Mouse (Mus musculus) frontal cortex, adult 2 months (tissue): ENCODE measurements around the gene Ptcd1. TPM values are rescaled to one million over a fixed set of nuclear protein-coding genes. Genes with fewer than 3 reads are reported as not detected.
"Not testable (repeated sequence)": the region's sequence is repeated elsewhere in the genome, so short reads cannot be mapped to it uniquely, and the experiment has no call there.

Source experiments
- DNase-seq, 2 experiments: peaks; one replicate each; pipeline ENCODE4 v3.0.0; 2022; ENCODE audit warnings: low spot score in 1 of 2; ENCODE audit errors: extremely low spot score in 1 of 2
- polyA plus RNA-seq: library from polyadenylated mRNA; depleted of rRNA; stranded (reverse); fragments of >200 nt; gene quantifications from 2 replicates; pipeline ENCODE4 v1.2.3, GENCODE M21; 2012

Gene Ptcd1
- polyA plus RNA-seq, 1 experiment, result 19.3 TPM

DNA sequence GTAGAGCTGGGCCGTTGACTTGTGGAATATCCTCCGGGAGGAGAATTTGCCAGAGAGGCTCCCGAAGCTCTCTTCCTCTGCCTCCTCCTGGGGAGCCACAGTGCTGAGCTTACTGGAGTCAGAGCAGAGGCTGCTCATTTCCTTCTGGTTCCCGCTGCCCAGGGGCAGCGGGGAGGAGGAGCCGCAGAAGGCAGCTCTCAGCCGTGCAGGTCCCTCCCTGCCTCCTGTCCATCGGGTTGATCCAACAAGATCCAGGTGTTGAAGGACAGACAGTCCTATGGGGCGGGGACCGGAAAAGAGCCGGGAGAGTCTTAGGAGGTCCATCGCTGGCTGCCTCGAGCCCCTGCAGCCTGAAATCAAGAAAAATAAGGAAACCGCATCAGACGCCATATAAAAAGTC lies 1.7 kb downstream of the Ptcd1 start:
- DNase-seq, result no peak

DNA sequence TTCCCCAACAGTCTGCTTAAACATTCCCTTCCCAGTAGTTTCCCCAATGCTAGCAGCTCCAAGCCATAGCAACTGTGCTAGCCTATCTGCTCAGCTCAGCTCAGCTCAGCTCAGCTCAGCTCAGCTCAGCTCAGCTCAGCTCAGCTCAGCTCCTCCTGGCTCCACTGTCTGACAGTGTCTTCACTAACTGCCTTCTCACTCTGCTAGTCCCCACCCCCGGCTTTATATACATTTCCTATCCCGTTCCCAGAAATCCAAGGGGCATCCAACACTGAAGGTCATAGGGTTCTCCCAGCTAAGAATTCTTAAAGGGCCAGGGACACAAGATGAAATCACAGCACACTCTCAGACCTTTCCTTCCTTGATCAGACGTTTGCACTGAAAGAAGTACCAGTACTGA lies 2.2 kb downstream of the Ptcd1 start:
- DNase-seq, result peak in 1 of 2 experiments; percentile 36

DNA sequence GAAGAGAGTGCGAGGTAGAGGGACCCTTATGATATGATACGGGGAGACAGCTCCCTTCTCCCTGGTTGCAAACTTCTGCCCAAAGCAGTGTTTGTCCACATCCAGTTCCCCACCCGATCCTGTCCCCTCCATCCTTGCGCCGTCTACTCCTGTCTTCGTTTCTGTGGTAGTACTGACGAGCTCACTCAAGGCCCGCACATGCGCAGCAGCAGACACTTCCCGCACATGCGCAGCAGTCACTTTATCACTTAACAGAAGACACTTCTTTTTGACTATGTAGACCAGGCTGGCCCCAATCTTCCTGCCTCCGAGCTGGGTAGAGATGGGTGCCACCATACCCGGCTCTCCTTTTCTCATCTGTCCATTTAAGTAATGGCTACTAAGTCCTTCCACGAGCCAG lies 5.5 kb downstream of the Ptcd1 start:
- DNase-seq, result no peak

DNA sequence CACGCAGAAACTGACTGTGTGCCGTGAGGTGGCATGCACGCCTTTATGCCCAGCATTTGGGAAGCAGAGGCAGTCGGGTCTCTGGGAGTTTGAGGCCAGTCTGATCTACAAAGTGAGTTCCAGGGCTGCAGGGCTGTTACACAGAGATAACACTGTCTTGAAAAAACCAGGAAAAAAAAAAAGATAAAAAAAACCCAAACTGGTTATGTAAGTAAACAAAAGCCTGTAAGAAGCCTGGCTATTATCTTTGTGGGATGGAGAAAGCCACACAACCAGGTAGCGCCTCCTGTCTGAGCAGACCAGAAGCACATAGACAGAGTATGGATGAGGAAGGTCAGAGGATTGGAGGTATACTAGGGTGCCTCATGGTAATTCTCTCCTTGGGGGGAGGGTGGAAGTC lies 14.2 kb downstream of the Ptcd1 start:
- DNase-seq, result no peak

DNA sequence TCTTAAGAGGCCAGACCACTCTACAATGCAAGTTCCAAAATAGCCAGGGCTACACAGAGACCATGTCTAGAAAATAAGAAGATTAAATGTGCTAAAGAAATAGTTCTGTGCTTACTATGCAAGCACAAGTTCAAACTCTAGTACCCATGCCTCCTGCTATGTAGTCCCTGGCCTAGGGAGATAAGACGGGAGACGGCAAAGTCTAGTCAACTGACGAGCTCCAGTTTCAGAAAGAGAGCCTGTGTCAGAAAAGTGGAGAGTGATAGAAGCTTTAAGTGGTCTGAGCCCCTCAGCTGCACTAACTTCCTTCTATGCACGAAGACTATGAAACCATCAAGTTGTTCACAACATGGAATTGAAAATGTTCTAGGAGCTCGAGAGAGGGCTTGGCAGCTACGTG lies 17.6 kb downstream of the Ptcd1 start:
- DNase-seq, result no peak

DNA sequence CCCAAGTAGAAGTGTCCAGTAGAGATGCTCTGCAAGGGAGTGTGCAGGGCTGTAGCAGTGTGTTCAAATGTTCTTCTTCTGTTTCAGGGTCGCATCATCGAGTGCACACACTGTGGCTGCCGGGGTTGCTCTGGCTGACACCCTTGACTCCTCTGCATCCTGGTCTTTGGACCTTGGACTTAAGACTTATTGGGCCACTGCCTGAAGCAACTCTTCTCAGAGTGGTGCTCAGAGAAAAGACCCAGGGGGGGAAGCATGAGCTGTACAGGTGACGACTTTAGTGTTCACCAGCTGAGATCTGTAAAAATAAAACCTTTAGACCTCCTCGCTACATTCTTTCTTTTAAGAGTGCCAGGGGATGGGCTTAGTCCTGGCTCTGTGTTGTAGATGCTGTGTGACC lies 19.2 kb downstream of the Ptcd1 start:
- no peak for DNase-seq

DNA sequence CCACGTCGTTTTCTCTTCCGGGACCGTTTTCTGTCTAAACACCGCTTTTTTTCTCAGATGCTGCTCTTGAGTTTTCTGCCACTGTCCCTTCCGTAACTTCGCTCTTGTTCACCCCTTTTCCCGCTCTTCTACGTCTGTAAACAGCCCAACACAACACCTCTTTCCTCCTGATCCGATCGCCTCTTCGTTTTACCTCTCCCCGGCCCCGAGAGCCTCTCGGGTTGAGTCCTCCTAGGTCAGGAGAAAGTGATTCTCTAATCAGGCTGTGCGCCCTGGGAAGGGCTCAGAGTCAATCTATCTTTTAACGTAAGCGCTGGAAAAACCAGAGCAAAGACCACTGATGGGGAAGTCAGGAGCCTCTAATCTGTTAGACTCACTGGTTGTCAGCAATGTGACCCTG lies 26.3 kb downstream of the Ptcd1 start:
- no peak for DNase-seq

DNA sequence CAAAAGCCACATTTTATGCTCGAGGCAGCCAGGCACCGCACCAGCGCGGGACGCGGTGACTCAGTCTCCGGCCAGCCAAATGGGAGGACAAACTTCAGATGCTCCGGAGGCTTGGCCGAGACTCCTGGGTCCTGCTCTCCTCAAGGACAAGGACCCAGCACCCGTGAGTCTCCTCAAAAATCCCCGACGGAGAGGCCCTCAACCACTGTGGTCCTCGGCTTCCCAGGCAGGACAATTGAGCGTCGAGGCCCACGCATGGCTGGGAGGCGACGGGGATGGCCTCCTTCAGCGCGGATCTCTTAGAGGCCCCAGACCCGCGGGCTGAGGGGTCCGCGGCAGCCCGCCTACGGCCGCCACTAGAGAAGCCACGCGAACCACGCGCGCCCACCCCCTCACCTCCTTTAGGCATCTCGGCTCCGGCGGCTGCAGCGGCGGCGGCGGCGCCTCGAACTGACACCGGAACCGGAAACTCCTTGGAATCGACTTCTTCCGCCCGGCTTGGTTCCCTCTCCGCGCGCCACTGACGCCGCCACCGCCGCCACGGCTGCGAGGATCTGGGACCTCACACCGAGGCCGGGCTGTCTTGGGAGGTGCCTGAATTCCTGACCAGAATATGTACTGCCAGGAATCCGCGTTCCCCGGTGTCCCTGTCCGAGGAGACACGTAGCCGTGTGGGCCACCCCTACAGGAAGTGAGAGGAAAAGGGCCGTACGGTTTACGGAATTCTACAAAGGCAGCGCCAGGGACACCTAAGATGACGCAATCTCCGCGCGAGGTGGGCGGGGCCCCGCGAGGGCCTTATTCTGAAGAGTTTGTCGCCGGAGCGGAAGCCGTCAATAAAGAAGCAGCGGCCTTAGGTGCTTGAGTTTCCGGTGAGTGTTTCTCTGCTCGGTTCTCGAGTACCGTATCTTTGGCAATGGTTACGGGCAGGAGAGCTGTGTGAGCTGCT lies 27.1 kb downstream of the Ptcd1 start, which contains the start of the genes Pdap1 and Bud31:
Pdap1 (minus strand) TSS at position 668 of the 949 bp plus-strand sequence.
Bud31 (plus strand) TSS at position 792 of the 949 bp plus-strand sequence.
- peak; percentile 89 to 97 for DNase-seq

DNA sequence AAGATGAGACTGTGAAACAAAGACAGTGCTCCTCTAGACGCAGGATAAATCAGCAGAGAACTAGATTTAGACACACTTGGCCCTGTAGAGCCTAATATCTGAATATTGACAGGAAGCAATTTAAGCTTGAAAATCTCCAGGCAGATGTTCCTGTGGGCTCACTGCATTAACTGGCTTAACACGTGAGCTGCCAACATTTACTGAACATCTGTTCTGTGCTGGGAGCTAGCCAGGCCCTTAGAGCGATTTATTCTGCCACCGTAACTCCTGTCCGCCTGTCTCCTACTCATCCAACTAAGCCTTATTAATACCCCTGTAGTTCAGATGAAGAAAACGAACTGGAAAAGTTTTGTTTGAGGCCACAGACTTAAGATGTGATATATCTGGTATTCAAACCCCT lies 28.1 kb downstream of the Ptcd1 start:
- DNase-seq, result peak in 1 of 2 experiments; percentile 23

DNA sequence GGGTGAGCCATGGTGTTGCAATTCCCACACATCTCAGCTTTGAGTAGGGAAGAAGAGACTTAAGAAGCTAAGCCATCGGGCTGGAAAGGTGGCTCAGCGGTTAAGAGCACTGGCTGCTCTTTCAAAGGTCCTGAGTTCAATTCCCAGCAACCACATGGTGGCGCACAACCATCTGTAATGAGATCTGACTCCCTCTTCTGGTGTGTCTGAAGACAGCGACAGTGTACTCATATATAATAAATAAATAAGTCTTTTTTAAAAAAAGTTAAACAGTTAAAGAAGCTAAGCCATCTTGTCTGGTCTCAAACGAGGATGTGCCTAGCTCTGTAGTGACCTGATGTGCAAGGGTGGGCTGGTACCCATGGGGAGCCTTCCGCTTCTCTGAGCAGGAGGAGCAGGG lies 33.6 kb downstream of the Ptcd1 start:
- not testable (repeated sequence) for DNase-seq

DNA sequence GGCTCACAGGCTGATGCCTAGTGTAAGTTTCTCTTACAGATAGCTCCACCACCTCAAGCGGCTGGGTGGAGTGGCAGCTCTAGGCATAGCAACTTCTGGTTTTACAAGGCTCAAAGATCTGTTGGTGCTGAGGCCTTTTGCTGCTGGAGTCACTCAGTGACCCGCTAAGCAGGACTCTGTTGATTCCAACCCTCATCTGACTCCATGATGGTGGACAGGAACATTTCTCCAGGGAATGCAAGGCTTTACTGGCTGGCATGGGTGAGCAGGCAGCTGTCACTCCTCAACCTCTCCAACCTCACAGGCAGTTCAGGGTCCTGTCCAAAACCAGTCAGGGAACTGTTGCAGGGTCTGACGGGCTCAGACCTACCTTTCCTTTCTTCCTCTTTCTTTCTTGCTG lies 35.9 kb downstream of the Ptcd1 start:
- DNase-seq, result no peak

DNA sequence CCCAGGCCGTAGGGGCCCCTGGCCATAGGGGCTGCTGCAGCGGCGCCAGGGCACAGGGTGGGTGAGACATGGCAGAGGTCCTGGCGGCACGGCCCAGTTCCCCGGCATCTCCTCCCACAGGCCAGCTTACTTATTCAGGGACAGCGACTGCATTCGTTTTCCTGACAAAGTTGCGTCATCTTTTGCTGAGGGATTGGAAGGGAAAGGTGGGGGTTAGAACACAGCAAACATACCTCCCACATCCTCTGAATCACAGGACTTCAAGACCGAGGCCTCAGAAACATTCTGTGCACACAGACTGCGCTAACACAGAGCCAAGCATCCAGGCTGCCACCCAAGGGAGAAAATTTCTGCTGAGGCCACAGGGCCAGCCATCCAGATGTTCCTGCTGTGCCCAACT lies 36.7 kb downstream of the Ptcd1 start:
- DNase-seq, result peak; percentile 71 to 81

DNA sequence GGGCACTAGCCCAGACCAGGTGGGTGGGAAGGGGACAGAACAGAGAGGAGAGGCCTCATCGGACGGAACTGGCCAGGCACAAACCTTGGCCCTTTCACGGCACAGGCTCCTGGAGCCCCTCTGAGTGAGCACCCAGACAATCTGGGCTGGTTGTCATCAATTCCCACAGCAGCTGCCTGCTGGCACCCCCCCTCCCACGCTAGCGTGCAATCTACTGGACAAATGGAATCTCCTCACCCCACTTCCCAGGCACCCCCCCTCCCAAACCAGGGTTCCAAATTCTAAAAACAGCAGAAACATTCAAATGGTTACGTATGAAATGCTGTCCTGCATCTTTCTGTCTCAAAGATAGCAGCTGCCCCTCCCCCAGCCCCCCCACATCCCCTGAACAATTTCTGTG lies 37.1 kb downstream of the Ptcd1 start:
- DNase-seq, result not testable (repeated sequence)

DNA sequence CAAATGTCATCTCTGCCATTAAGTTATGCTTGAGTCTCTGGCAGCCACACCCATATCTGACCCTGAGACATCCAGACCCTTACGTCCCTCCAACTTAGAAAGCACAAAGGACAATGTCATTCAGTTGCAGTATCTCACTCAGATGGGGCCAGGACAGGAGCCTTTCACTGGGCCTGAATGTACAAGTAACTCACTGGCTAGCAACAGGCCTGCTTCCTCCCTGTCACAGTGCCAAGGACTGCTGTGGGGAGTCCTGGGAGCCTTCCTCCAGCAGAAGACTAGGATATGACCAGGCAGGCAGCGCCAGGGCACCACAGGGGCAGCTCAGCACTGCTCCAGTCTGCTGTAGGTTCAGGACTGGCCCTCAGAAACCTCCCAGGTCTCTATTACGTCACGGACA lies 37.8 kb downstream of the Ptcd1 start:
- DNase-seq, result no peak

DNA sequence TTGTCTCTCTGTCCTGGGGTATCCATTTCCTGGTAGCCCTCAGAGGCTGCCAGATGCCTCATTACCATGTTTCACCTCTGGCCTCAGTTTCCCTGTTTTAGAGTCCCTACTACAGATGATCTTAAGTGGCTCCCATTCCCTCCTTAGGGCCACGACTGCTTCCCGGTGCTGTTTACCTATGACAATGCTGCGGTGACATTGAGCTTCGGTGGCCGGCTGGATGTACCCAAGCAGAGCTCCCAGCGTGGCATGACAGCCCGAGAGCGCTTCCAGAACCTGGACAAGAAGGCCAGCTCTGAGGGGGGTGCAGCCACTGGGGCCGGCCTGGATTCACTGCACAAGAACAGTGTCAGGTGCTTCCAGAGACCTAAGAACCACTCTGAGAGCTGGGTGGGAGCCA lies 40.3 kb downstream of the Ptcd1 start:
- DNase-seq, result no peak

DNA sequence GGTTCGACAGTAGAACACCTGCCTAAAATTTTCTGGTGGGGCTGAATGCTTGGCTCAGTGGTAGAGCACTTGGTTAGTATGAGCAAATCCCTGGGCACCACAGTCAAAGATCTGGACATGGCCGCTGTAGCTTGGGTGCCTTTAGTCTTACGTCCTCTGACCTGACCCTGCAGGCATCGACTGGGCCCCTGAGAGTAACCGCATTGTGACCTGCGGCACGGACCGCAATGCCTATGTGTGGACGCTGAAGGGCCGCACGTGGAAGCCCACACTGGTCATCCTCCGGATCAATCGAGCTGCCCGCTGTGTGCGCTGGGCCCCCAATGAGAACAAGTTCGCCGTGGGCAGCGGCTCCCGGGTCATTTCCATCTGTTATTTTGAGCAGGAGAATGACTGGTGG lies 43.5 kb downstream of the Ptcd1 start:
- DNase-seq, result no peak

DNA sequence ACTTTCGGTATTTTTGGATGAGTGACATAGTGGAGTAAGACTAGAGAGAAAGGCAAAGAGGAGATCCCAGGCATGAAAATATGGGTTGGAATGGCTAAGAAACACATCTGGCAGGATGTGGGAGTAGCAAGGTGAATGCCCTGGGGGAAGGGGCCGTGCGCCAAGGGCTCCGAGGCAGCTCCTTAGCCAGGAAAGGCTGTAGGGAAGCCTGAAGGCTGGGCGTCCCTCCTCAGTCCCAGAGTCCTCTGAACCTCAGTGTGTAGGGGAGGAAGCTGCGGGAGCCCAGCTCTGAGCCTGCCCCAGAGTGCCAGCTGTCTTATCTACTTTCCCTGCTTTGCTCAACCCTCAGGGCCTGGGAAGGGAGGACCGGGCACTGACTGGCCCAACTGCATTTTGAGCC lies 46.0 kb downstream of the Ptcd1 start:
- no peak for DNase-seq

DNA sequence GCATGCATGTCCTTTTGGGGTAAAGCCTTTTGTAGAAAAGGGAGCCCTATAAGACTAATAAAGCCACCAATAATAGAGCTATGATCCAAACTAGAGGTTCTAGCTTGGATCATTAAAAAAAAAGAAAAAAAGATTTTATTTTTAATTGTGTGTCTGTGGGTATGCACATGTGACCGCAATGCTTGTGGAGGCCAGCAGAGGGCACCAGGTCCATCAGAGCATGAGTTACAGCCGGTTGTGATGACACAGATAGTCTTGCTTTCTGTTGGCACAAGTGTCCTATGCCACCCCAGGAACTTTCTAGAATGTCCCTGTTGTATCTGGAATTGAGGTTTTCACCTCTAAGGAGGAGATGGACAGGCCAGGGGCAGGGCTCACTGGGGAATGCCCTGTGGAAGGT lies 47.5 kb downstream of the Ptcd1 start:
- DNase-seq, result no peak

DNA sequence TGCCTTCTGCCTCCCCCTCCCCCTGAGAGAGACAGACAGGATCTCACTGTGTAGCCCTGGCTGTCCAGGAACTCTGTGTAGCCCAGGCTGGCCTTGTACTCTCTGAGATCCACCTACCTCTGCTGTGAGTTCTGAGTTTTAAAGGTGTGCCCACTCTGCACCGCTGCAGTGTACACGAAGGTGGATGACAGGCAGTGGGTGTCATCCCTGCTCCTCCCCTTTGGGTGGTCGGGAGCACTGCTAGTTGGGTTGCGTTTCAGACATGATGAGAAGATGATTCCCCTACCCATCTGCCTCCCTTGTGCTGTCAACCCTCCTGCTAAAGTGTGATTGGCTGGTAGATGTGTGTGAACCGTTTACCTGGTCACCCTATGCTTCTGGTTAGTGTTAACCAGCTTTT lies 48.4 kb downstream of the Ptcd1 start:
- DNase-seq, result no peak

DNA sequence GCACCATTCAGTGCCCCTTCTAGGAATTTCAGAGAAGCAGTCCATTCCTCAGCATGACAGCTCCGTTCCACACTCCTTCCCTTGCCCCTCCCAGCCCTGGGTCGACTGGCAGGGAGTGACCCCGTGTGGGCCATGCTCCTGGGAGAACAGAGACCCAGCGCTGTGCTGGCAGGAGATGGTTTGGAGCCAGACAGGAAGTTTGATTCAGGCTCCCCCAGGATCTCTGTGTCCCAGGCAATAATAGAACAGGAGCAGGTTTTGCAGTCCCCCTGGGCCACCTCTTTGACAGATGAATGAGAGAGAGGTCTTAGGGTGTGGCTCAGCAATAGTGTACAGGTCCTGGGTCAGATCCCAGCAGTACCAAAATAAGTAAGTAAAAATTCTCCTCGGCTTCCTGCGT lies 48.9 kb downstream of the Ptcd1 start:
- DNase-seq, result no peak

DNA sequence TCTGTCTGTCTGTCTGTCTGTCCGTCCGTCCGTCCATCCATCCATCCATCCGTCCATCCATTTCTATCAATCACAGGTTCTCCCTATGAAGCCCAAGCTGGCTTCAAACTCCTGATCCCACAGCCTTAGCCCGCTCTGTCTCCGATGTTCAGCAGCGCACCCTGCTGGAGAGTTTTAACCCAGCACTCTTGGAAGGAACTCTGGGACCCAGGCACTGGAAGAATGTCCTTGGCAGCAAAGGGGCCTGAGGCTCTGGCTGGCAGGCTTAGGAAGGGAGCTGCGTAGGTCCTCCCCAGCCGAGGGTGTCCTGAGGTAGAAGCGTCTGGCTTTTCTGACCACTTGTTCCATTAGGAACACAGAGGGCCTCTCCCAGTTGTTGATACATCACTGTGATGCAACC lies 50.0 kb downstream of the Ptcd1 start:
- peak in 1 of 2 experiments; percentile 62 for DNase-seq

DNA sequence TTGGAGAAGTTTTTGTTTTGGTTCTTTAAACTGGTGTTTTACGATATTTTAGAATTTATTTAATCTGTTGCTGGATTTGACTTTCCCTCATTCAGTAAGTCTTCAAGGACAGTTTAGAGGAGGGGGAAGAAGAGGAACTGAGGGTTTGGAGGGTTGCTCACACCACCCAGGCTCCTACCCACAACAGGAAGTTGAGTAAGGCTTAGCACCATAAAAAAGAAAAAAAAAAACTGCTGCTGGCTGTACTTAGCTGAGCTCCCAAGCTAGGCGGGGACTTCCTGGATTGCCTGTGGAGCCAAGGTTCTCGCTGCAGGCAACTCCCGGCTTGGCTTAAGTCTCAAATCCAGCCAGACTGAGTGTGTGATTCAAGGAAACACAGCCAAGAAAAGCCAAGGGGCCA lies 50.6 kb downstream of the Ptcd1 start:
- no peak for DNase-seq
